Mouse (Mus musculus) retina, adult 2 months (tissue): Measurements from ENCODE around the gene Pik3ip1.

Experiments
- DNase-seq: peaks from one replicate; pipeline ENCODE4 v3.0.0-alpha.2; 2012; ENCODE audit warnings: low read depth, low spot score

The Pik3ip1 gene

DNA sequence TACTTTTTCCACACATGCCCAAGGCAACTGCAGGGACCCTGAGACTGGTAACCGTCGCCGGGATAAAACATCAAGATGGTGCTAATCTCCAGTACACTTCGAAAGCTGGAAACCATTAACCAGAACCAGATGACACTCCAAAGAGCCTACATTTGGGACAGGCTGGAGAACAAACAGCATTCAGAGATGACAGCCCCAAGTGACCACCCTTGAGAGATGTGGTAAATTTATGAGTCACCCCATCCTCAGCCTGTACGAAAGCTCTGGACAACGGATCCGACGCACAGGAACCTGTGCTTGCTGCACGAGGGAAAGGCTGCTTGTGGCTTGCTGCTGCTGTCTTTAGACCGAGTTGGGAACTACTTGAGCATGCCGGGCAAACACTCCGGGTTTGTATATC, 44.5 kb downstream of the Pik3ip1 start:
- no peak for DNase-seq

DNA sequence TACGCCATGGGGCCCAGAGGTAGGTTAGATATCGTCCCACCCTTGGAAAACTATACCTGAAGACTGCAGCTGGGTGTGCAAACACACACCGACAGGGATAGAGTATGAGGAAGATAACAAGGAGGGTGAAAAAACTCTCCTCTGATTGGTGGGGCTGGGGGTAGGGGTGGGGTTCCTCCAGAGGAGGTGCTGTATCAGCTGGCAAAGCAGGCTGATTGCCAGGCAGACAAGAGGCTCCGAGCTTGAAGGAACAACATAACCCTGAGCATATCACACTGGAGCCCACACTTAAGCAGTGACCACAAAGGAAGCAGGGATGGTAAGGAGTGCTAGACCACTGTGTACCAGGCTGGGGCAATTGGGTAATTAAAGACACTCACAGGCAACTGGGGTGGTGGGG, 49.2 kb downstream of the Pik3ip1 start:
- no peak for DNase-seq

DNA sequence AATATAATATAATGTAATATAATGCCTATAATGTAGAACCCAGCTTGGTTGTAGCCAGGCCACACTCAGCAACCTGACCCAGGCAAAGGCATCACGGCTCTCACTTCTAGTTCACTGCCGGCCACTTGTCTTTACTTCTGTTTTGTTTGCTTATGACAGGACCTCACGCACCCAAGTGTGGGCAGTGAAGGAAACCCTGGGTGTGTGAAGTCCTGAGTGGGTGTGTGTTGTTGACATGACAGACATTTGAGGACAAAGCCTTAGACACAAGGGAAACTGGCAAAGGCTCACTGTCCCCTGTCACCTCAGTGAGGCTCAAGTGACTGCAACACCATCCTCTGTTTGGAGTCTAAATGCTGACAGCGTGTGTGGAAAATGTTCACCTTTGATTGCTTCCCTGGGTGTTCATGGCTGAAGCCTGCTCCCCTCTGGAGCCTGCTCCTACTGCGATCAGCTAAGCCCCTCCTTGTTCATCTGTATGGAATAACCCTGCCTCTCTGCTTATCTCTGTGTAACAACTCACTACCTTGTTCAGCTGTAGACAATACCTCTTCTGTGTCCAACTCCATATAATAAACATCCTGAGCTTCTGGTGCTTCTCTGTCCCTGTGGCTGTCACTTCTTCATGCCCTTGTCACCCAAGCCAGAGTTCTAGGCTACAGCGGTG, 51.1 kb downstream of the Pik3ip1 start:
- no peak for DNase-seq

DNA sequence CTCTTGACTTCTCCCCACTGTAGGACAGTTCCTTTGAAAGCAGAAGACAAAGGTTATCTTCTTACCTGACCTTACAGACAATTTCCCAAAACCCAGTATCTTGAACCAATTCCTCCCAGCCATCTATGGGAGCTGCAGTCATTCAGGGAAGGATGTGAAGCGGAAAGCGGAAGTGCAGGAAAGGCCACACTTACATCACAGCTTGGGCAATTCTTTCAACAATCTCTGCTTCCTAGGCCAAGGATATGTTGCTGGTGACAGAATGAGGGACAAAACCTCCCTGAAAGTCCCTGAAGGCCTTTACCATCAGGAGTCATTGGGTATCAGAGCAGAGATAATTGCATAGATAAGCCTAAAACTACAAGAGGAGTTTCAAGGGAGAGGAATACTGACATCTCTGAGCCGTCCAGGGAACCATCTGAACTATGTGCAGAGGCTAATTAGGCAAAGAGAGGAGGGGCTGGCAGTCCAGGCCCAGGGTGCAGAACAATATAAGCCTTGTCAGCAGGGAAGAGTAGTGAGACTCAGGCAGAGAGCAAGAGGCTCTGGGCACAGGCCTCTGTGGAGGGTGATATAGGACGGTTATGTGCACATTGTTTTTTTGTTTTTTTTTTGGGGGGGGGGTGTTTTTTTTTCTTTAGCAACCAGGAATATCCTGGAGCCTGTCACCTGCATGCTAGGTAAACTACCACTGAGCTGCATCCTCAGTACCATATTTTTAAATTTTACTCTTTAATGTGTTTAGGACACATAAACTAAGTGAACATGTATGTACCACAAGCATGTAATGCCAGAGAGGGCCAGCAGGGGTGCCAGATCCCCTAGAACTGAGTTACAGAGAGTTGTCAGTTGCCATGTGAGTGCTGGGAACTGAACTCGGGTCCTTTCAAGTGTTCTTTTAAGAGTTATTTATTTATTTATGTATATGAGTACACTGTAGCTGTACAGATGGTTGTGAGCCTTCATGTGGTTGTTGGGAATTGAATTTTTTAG, 52.7 kb downstream of the Pik3ip1 start:
- DNase-seq, result no peak

DNA sequence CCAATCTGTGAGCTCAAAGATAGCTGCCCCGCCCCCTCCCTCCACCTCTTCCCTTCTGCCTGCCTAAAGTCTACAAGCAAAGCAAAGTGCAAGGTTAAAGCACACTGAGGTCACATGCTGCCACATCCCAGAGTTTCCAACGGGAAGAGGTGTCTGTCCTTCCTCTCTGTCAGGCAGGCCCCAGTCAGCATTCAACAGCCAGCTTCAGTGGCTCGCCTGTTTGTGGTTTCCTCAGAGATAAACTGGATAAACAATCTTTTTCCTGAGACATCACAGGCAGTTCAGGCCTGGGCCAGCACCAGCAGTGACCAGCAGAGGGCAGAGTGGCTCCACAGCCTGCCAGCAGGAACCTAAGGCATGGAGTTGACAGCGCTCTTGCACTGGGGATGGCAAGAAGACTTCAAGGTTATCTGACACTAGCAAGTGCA, 56.8 kb downstream of the Pik3ip1 start:
- DNase-seq, result no peak

DNA sequence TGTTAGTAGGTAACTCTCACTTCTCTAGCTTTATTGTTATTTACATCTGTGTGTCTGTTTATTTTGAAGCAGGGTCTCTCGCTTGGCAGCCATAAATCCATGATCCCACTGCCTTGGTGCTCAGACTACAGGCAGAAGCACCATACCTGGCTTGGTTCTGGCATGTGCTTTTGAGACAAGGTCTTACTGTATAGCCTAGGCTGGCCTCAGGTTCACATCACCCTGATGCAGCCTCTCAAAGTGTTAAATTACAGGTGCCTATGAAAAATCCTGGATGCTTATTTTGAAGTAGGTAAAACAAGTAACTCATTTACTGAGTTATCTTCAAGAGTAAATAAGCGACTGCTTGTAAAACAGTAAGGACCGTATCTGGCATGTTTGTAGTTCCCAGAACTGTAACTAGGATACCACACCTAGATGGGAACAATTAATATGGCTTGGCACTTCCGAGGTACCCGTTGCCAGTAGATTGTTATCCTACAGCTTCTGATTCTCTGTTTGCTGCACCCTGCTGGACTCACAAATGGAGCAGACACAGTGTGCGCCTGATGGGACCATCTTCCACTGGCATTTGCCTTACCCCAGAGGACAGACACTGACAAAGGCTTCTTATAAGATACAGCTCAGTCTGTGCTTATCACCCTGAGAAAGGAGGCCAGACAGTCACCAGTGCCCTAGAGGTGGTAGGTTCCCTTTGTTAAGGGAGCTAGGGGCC, 57.4 kb downstream of the Pik3ip1 start:
- no peak for DNase-seq

DNA sequence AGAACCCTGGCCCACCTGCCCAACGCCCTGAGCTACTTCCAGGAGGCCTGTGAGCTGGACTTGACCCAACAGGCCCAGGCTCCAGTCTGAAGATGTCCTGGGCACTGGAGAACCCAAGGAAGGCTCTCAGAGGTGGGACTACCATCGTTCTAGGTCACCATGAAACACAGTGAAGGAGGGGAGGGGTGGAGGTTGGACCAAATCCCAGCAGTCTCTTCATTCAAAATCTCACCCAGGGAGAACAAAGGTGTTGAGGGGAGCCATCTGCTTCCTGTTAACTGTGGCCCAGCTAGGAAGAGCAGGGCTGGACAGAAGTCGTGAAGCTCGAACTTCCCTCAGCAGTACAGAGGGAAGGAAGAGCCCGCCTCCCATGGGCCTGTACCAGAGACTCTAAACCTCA, 59.8 kb downstream of the Pik3ip1 start:
- no peak for DNase-seq

DNA sequence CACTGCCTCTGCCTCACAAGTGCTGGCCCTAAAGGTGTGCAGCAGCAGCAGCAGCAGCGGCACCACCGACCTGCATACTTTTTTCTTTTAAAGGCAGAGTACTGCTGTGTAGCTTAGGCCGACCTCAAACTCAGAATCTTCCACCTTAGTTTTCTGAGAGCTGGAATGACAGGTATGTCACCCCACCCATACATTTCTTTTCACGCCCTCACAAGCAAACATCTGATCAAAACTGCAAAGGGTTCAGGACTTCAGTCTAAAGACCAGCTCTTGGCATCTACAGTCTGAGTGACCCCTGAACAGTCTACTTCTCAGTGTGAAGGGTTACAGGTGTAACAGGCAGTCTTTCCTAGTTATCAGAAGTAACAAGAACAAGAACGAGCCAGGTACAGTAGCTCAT, 60.6 kb downstream of the Pik3ip1 start:
- no peak for DNase-seq

DNA sequence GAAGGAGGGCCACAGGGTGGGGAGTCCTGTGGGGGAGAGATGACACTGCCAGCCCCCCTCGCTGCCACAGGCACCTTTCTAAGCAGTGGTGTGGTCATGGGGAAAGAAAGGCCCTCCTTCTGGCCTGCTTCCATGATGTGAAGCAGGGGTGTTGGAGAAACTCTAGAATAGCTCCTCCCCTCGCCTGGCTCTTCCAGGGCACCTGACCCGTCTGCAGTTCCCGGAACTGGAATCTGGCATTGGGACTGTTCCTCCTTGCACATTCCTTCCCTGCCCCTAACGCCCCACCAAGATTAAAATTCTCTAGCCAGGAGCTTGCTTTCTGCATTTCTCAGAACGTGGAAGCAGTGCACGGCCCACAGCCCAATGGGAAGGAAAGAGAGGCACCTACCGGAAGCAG, 62.3 kb downstream of the Pik3ip1 start:
- DNase-seq, result no peak
